Mouse (Mus musculus): ENCODE data around the gene Mpzl1. TPM values are rescaled to one million over a fixed set of nuclear protein-coding genes. Genes with fewer than 3 reads are reported as not detected.

Mpzl1 gene
- total and polyA plus RNA-seq, 2 experiments from 2014 or later: 17.9 to 57.5 TPM

DNA sequence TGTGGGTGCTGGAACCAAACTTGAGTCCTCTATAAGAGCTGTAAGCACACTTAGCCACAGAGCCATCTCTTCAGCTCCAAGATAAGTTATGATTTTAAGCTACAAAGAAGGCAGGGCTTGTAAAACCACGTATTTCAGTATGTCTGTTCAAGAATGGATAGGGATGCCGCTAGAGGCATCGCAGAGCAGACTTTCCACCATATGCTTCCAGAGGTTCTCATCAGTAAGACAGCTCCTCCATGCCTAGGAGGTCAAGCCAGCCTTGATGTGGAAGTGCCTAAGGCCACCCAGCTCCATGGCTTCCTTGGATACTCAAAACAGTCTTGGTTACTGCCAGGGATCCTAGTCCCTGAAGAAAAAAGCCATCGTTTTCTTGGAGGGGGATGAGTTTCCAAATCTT lies 10.8 kb upstream of the Mpzl1 start:
- Histone ChIP-seq H3K4me3 (ENCODE audit: low read depth, low read length) (no peak overlapping the region), H3K27me3 (ENCODE audit: control insufficient read depth, insufficient read depth, low read length) (no peaks in the 10 kb centered on the region), H3K9me3 (replicated peaks; ENCODE audit: control insufficient read depth, low read length) (no peaks in the 10 kb centered on the region), H3K4me2 (ENCODE audit: low read depth, low read length) (no peak overlapping the region), H3K4me1 (ENCODE audit: control insufficient read depth, insufficient read depth) (no peaks in the 10 kb centered on the region), H3K36me3 (replicated peaks; ENCODE audit: control insufficient read depth, insufficient read depth, low read length) (peaks cover 24% of the 10 kb centered on the region), H3K27ac (ENCODE audit: low read depth) (no peak overlapping the region), H3K9ac (replicated peaks; ENCODE audit: low read depth, low read length) (no peak overlapping the region)
- DNase-seq (ENCODE audit: low spot score) (no peak), ATAC-seq (ENCODE audit: insufficient read depth, low read depth) (no peak)
- 58% methylated on average over 4 of the region's 4 CpGs for WGBS
- TF ChIP-seq CTCF (IDR thresholded peaks at IDR 0.05; ENCODE audit: low read depth) (no peak), EP300 (IDR thresholded peaks at IDR 0.05; ENCODE audit: low read depth) (no peak)

DNA sequence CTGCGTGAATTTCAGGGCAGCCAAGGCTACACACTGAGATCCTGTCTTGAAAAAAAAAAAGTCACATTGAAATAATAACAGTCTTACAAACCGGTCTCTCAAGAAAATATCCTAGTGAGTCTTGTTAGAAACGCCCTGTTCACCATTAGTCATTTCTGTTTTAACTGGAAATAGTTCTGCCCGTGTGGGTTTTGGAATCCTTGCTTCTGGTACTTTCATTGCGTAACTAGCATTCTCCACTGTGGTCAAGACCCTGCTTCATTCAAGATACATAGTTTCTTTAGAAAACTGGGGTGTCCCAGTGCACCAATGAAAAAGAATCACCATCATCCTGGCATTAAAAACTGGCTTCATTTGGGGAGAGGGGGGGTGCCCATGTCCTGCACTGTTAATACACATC lies 9.4 kb upstream of the Mpzl1 start:
- 62% methylated on average over 5 of the region's 5 CpGs for WGBS
- no peak for TF ChIP-seq CTCF (IDR thresholded peaks at IDR 0.05; ENCODE audit: low read depth)
- no peak for TF ChIP-seq EP300 (IDR thresholded peaks at IDR 0.05; ENCODE audit: low read depth)
- Histone ChIP-seq H3K4me3 (ENCODE audit: low read depth, low read length) (no peak overlapping the region), H3K9me3 (replicated peaks; ENCODE audit: control insufficient read depth, low read length) (no peaks in the 10 kb centered on the region), H3K4me2 (ENCODE audit: low read depth, low read length) (no peak overlapping the region), H3K9ac (replicated peaks; ENCODE audit: low read depth, low read length) (no peak overlapping the region), H3K4me1 (ENCODE audit: control insufficient read depth, insufficient read depth) (no peaks in the 10 kb centered on the region), H3K27me3 (ENCODE audit: control insufficient read depth, insufficient read depth, low read length) (no peaks in the 10 kb centered on the region), H3K27ac (ENCODE audit: low read depth) (no peak overlapping the region), H3K36me3 (replicated peaks; ENCODE audit: control insufficient read depth, insufficient read depth, low read length) (peaks cover 10% of the 10 kb centered on the region)
- DNase-seq (ENCODE audit: low spot score): no peak
- no peak for ATAC-seq (ENCODE audit: insufficient read depth, low read depth)

DNA sequence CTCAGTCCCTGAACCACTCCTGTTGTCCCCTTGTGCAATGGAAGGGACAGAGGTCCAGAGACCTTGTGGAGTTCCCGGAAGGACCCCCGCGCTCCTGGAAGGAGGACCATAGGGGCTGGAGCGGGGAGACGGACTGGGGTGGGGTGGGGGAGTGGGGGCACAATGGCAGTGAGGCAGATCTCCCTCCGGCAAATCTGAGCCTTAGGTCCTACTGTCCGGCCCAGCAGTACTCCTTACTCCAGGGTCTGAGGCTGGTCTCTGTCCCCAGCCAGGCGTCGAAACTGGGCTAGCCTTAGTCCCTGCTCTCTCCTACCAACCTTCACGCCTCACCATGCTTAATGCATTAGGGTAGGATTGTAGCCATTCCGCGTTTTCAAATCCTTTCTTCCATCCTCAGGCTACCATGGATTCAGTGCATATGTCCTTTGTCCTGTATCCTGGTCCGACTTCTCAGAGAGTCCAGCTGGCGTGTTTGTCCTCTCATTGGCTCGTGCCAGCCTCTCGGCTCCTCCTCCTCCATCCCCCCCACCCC lies 8.5 kb upstream of the Mpzl1 start:
- ATAC-seq (ENCODE audit: insufficient read depth, low read depth) (peak; percentile 43), DNase-seq (ENCODE audit: low spot score) (peak; percentile 74)
- Histone ChIP-seq H3K36me3 (replicated peaks; ENCODE audit: control insufficient read depth, insufficient read depth, low read length) (0 out of 2 replicates have a peak, but pooled peaks cover 1% of the 10 kb centered on the region), H3K4me3 (ENCODE audit: low read depth, low read length) (peak overlapping the region; percentile 71), H3K9ac (replicated peaks; ENCODE audit: low read depth, low read length) (peak overlapping the region; percentile 71), H3K27ac (ENCODE audit: low read depth) (peak overlapping the region; percentile 91), H3K9me3 (replicated peaks; ENCODE audit: control insufficient read depth, low read length) (no peaks in the 10 kb centered on the region), H3K27me3 (ENCODE audit: control insufficient read depth, insufficient read depth, low read length) (no peaks in the 10 kb centered on the region), H3K4me1 (ENCODE audit: control insufficient read depth, insufficient read depth) (no peaks in the 10 kb centered on the region), H3K4me2 (ENCODE audit: low read depth, low read length) (peak overlapping the region; percentile 74)
- no peak for TF ChIP-seq EP300 (IDR thresholded peaks at IDR 0.05; ENCODE audit: low read depth)
- TF ChIP-seq CTCF (IDR thresholded peaks at IDR 0.05; ENCODE audit: low read depth): no peak
- WGBS: 2% methylated on average over 16 of the region's 16 CpGs

DNA sequence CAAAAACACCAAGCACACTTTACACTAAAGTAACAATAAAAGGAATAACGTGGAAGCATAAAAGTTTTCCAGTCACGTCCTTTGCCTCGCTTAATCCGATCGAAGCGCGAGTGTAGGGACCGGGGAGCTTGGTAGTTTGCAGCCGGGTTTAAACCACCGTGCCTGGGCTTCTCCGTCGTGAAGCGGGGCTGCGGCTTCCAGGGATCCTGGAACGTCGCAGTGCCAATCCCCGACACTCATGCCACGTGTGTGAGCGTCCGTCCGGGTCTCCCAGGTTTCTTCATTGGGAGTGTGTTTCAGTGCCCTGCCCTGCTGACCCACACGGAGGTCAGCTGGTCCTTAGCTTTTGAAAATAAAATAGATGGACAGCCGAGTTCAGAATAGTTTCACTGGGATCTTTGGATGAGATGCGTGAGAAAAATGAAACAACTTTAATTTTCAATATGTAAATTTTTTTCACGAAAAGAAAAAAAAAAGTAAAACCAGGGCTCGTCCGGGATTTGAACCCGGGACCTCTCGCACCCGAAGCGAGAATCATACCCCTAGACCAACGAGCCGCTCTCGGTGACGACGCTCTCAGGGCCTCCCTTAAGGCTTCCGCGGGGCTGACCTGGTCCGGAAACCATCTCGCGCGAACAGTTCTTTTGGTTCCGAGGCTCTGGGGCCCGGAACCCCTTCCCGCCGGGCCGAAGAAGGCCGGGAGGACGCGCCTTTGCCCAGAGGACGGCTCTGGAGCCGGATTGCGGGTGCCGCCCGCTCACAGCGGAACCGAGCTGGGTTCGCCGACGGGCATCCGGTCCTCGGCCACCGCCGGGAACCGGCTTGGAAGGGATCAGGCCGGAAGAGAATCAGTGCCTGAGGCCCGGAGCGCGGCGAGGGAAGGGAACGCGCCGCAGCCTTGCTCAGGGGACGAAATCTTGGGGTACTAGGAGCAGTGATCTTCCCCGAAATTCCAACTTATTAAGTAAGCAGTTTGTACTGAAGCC lies 7.7 kb upstream of the Mpzl1 start:
- TF ChIP-seq CTCF (IDR thresholded peaks at IDR 0.05; ENCODE audit: low read depth) (no peak), EP300 (IDR thresholded peaks at IDR 0.05; ENCODE audit: low read depth) (no peak)
- ATAC-seq (ENCODE audit: insufficient read depth, low read depth): peak; percentile 83
- Histone ChIP-seq H3K4me1 (ENCODE audit: control insufficient read depth, insufficient read depth) (no peaks in the 10 kb centered on the region), H3K27me3 (ENCODE audit: control insufficient read depth, insufficient read depth, low read length) (no peaks in the 10 kb centered on the region), H3K27ac (ENCODE audit: low read depth) (peak overlapping the region; percentile 91), H3K36me3 (replicated peaks; ENCODE audit: control insufficient read depth, insufficient read depth, low read length) (no peaks in the 10 kb centered on the region), H3K4me3 (ENCODE audit: low read depth, low read length) (peak overlapping the region; percentile 71), H3K4me2 (ENCODE audit: low read depth, low read length) (peak overlapping the region; percentile 74), H3K9me3 (replicated peaks; ENCODE audit: control insufficient read depth, low read length) (no peaks in the 10 kb centered on the region), H3K9ac (replicated peaks; ENCODE audit: low read depth, low read length) (peak overlapping the region; percentile 71)
- under 1% methylated on average over 75 of the region's 75 CpGs for WGBS
- DNase-seq (ENCODE audit: low spot score): peak; percentile 81

DNA sequence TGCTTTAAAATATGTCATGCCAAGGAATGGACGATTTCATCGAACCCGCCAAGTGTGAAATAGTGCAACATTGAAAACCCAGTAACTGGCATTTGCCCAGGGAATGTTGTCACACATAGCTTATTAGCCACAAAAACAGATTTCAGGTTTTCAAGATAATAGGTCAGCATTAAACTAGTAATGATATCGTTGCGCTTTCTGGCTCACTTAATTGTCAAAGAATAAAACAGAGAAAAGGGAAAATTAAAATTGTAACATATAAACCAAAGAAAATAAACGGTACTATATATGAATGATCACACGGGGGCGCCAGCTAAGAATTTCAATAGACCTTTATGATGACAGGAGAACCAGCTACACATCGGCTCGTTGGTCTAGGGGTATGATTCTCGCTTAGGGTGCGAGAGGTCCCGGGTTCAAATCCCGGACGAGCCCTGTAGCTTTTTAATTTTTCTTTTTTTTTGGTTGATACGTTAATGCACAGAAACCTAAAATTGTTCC lies 7.0 kb upstream of the Mpzl1 start:
- Histone ChIP-seq H3K27ac (ENCODE audit: low read depth) (peak overlapping the region; percentile 89), H3K4me1 (ENCODE audit: control insufficient read depth, insufficient read depth) (no peaks in the 10 kb centered on the region), H3K27me3 (ENCODE audit: control insufficient read depth, insufficient read depth, low read length) (no peaks in the 10 kb centered on the region), H3K4me2 (ENCODE audit: low read depth, low read length) (peak overlapping the region; percentile 60), H3K9ac (replicated peaks; ENCODE audit: low read depth, low read length) (peak overlapping the region; percentile 63), H3K9me3 (replicated peaks; ENCODE audit: control insufficient read depth, low read length) (no peaks in the 10 kb centered on the region), H3K36me3 (replicated peaks; ENCODE audit: control insufficient read depth, insufficient read depth, low read length) (no peaks in the 10 kb centered on the region), H3K4me3 (ENCODE audit: low read depth, low read length) (peak overlapping the region; percentile 71)
- WGBS: 7% methylated on average over 16 of the region's 16 CpGs
- DNase-seq (ENCODE audit: low spot score) (peak; percentile 71), ATAC-seq (ENCODE audit: insufficient read depth, low read depth) (peak; percentile 62)
- peak; percentile 46; the same call in 1 of the 2 replicates for TF ChIP-seq EP300 (IDR thresholded peaks at IDR 0.05; ENCODE audit: low read depth)
- TF ChIP-seq CTCF (IDR thresholded peaks at IDR 0.05; ENCODE audit: low read depth): peak; percentile 62
